Mouse (Mus musculus) intestine, postnatal 0 days (tissue): Measurements from ENCODE around the gene Mrap. TPM values are rescaled to one million over a fixed set of nuclear protein-coding genes. Genes with fewer than 3 reads are reported as not detected.

Source experiments
- ATAC-seq: fragments of 200-750 bp; cut with Nextera tagmentation; 2 replicates; pipeline ENCODE4 v1.8.0; 2017; ENCODE audit warnings: mild to moderate bottlenecking, moderate TSS enrichment, moderate library complexity
- H3K27ac ChIP-seq: fragments of 300-500 bp; sonication (generic); 2 replicates; pipeline ENCODE4 v1.5.1; 2014; ENCODE audit warnings: mild to moderate bottlenecking, low read depth, low read length, moderate library complexity
- H3K27me3 ChIP-seq: fragments of 300-500 bp; sonication (generic); replicated peaks from 2 replicates; pipeline ENCODE4 v1.6.1; 2014; ENCODE audit warnings: low read length, mixed read lengths; ENCODE audit not compliant: control insufficient read depth, insufficient read depth
- H3K36me3 ChIP-seq: fragments of 300-500 bp; sonication (generic); 2 replicates; pipeline ENCODE4 v1.6.1; 2014; ENCODE audit warnings: mild to moderate bottlenecking, moderate library complexity; ENCODE audit not compliant: control insufficient read depth, insufficient read depth
- H3K4me1 ChIP-seq: fragments of 300-500 bp; sonication (generic); replicated peaks from 2 replicates; pipeline ENCODE4 v1.6.1; 2014; ENCODE audit warnings: antibody characterized with exemption, low read length, mixed read lengths; ENCODE audit not compliant: control insufficient read depth, insufficient read depth
- H3K4me2 ChIP-seq: fragments of 300-500 bp; sonication (generic); replicated peaks from 2 replicates; pipeline ENCODE4 v1.6.1; 2014; ENCODE audit warnings: low read depth, mild to moderate bottlenecking, moderate library complexity
- H3K4me3 ChIP-seq: fragments of 300-500 bp; sonication (generic); 2 replicates; pipeline ENCODE4 v1.5.1; 2014; ENCODE audit warnings: low read depth, low read length
- H3K9ac ChIP-seq: fragments of 300-500 bp; sonication (generic); 2 replicates; pipeline ENCODE4 v1.6.1; 2014; ENCODE audit warnings: mild to moderate bottlenecking, low read depth, low read length
- H3K9me3 ChIP-seq: fragments of 300-500 bp; sonication (generic); 2 replicates; pipeline ENCODE4 v1.6.1; 2016; ENCODE audit warnings: mixed run types; ENCODE audit not compliant: control insufficient read depth
- CTCF ChIP-seq: sonication (generic); IDR thresholded peaks from 2 replicates; pipeline ENCODE4 v1.5.1; 2016; ENCODE audit warnings: low read depth, mild to moderate bottlenecking, control low read depth, antibody characterized with exemption, moderate library complexity
- WGBS: fragments of 180-500 bp; shearing (Covaris S2); extraction: QIAGEN DNeasy Blood & Tissue Kit; methylation state at CpG from one replicate; pipeline ENCODE4 v1.1.7; 2014; 5-methylcytosine and 5-hydroxymethylcytosine counted together
- polyA plus RNA-seq: library from polyadenylated mRNA; unstranded; fragments of >200 nt; fragmentation: Nextera tagmentation; extraction: Ambion mirVana; gene quantifications from 2 replicates; pipeline ENCODE4 v1.2.1, GENCODE M21; 2015

Mrap gene
- polyA plus RNA-seq, result 0.14 TPM in 1 of 2 replicates, not detected in the other

- no peak within 1 kb of the TSS for H3K4me2 ChIP-seq
- H3K27me3 ChIP-seq, result no peaks in the 10 kb centered on the region
- H3K9me3 ChIP-seq, result no peaks in the 10 kb centered on the region
- no peak within 1 kb of the TSS for H3K27ac ChIP-seq
- ATAC-seq, result no peak
- H3K9ac ChIP-seq, result no peak within 1 kb of the TSS
- peak; percentile 53 for TF ChIP-seq CTCF
- no peaks in the 10 kb centered on the region for H3K36me3 ChIP-seq
- 69% methylated on average over 26 of the region's 26 CpGs for WGBS
- no peak within 1 kb of the TSS for H3K4me3 ChIP-seq
- no peaks in the 10 kb centered on the region for H3K4me1 ChIP-seq
These were observed at the start of gene Mrap for GRCm38 (mm10) chr16:90738092-90738956. Gene Mrap, plus strand, starts transcription at chr16:90738207.

DNA sequence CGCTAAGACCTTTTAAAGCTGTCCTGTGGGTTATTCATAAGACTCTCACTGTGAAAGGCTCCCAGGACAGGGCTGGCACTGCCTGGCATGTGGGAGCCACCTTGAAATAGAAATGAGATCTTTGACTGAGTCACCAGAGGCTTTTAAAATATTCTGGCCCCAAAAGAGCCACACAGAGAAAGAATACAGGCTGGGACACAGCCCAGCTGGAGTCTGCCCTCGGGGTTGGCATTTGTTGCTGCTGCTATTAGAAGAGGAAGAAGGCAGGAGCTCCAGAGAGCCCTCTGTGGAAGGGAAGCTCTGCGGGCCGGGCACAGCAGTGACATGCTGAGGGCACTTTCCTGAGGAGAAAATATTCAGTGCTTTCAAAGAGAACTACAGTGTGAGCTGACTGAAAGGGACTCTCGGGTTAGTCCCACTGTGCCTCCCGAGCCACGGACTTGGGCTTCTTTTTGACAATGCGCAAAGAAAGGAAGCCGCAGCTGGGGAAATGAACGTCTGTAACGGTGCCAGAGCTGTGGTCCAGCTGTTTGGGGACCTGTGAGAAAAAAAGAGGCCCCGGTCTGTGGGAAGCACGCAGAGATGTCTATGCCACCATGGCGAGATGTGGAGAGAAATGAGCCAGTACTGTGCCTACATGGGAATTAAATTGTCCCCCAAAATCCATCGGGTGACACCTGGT is 45.2 kb upstream of the Mrap start:
- Histone ChIP-seq H3K27ac (no peak overlapping the region), H3K9me3 (no peaks in the 10 kb centered on the region), H3K9ac (no peak overlapping the region), H3K27me3 (no peaks in the 10 kb centered on the region), H3K36me3 (no peaks in the 10 kb centered on the region), H3K4me2 (no peak overlapping the region), H3K4me3 (no peak overlapping the region), H3K4me1 (no peaks in the 10 kb centered on the region)
- ATAC-seq, result no peak
- 82% methylated on average over 15 of the region's 15 CpGs for WGBS
- TF ChIP-seq CTCF, result no peak

- Histone ChIP-seq H3K36me3 (no peaks in the 10 kb centered on the region), H3K4me2 (no peak overlapping the region), H3K27me3 (no peaks in the 10 kb centered on the region), H3K9ac (no peak overlapping the region), H3K4me1 (no peaks in the 10 kb centered on the region), H3K27ac (no peak overlapping the region), H3K9me3 (no peaks in the 10 kb centered on the region), H3K4me3 (no peak overlapping the region)
- no peak for TF ChIP-seq CTCF
- WGBS, result 91% methylated on average over 5 of the region's 5 CpGs
- ATAC-seq, result no peak
These were observed 44.4 kb upstream of the Mrap start for GRCm38 (mm10) chr16:90693625-90694024.

DNA sequence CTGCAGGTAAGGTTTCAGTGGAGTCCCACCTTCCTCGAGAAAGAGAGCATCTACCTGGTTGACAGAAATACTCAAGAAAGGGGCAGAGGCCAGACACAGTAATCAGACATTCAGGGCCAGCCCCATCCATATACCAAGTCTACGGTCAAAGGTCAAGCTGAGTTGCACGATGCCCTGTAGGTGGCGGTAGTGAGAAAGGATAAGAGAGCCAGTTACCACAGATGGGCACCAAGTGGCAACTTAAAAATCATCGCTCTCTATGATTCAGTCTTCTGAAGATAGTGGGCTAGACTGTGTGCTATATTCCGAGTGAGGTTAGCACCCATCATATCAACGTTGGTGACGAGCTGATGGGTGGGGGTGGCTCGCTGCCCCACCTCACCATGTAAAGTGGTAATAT is 43.3 kb upstream of the Mrap start:
- Histone ChIP-seq H3K4me1 (no peaks in the 10 kb centered on the region), H3K27me3 (no peaks in the 10 kb centered on the region), H3K4me3 (no peak overlapping the region), H3K9ac (no peak overlapping the region), H3K27ac (no peak overlapping the region), H3K4me2 (no peak overlapping the region), H3K36me3 (no peaks in the 10 kb centered on the region), H3K9me3 (no peaks in the 10 kb centered on the region)
- no peak for ATAC-seq
- WGBS, result 66% methylated on average over 9 of the region's 9 CpGs
- TF ChIP-seq CTCF, result peak; percentile 72

DNA sequence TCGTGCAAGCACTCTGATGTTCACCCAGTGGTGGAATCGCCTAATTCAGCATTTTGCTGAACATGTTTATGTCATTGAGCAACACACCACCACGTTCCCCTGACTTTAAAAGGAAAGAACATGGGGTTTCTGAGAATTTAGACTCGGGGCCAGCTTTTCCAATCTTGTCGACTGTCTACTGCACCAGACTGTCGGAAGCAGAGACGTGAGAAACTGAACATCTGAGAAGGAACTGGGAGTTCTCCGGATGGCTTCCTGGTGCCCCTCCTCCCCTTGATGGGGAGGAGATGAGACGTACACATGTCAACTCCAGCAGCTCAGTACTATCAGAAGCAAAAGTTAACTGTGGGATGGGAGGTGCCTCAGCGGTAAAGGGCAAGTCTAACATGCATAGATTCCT is 42.9 kb upstream of the Mrap start:
- H3K4me2 ChIP-seq, result no peak overlapping the region
- no peaks in the 10 kb centered on the region for H3K4me1 ChIP-seq
- no peak for ATAC-seq
- H3K9me3 ChIP-seq, result no peaks in the 10 kb centered on the region
- no peak overlapping the region for H3K9ac ChIP-seq
- WGBS, result 69% methylated on average over 10 of the region's 10 CpGs
- H3K36me3 ChIP-seq, result no peaks in the 10 kb centered on the region
- H3K27me3 ChIP-seq, result no peaks in the 10 kb centered on the region
- no peak for TF ChIP-seq CTCF
- no peak overlapping the region for H3K4me3 ChIP-seq
- peak overlapping the region; percentile 8; the same call in 1 of the 2 replicates for H3K27ac ChIP-seq

GRCm38 (mm10) chr16:90696306-90696705 is 41.7 kb upstream of the Mrap start:
- H3K27ac ChIP-seq, result no peak overlapping the region
- H3K27me3 ChIP-seq, result no peaks in the 10 kb centered on the region
- ATAC-seq, result no peak
- 84% methylated on average over 9 of the region's 9 CpGs for WGBS
- H3K9ac ChIP-seq, result no peak overlapping the region
- TF ChIP-seq CTCF, result no peak
- H3K4me1 ChIP-seq, result no peaks in the 10 kb centered on the region
- H3K9me3 ChIP-seq, result no peaks in the 10 kb centered on the region
- H3K36me3 ChIP-seq, result no peaks in the 10 kb centered on the region
- no peak overlapping the region for H3K4me2 ChIP-seq
- H3K4me3 ChIP-seq, result no peak overlapping the region
